Comparison of ENCODE assay signal across 26 mouse cellular contexts in the genomic region with DNA sequence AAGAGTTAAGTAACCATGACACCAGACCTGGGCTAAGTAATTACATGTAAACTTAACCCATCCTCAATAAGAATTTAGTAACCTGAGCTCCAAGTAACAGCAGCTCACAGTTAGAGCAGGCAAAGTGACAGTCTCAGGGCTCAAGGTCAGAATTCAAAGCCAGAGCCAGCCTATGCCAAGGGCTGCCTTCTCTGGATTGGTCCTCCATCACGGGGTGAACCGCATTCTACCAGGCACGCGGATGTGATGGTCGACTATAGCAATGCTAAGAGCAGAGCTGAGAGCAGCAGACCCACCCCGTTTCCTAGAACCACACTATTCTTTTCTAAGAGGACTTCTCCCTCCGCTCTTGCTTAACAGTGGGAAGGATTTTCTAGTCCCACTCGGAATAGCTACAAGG. TPM values are rescaled to one million over a fixed set of nuclear protein-coding genes. Genes with fewer than 3 reads are reported as not detected.
A peak's percentile ranks its signal among the peaks of the same experiment; 100 is the strongest.
DNase-seq lines count a peak whose midpoint lies in the region; ATAC-seq and TF ChIP-seq lines count a peak whose summit lies in the region.
"Had no signal": no experiment of that assay in that cellular context is flagged by ENCODE, and none has a peak within 500 bp of the region (broad histone marks: within the 10 kb centered on the region; RNA-seq: fewer than 3 reads in every experiment).

No protein-coding gene starts in this region.

- no peak for TF ChIP-seq EP300 in liver, postnatal 0 days (IDR thresholded peaks at IDR 0.05; ENCODE audit: low read depth)

- no peak for DNase-seq in frontal cortex, postnatal 36 days (ENCODE audit: low spot score in 2 of 2)
- no peak for DNase-seq in kidney, adult 8-10 months
- DNase-seq in liver, embryonic 13.5 days, result no peak
- DNase-seq in liver, postnatal 0 days, result no peak
- DNase-seq in urinary bladder, postnatal 4 days (ENCODE audit: low spot score in 2 of 2), result no peak
- DNase-seq: adrenal gland, adult 8-10 months; cerebellum, adult 2 months; cerebellum, postnatal 14 days; heart, postnatal 14 days; kidney, adult 11 months; kidney, postnatal 4 days; layer of hippocampus, postnatal 36 days; liver; right cerebral cortex, postnatal 25 days; spleen, adult 18-20 months; thymus, postnatal 14 days had no signal

- H3K4me1 ChIP-seq in kidney, embryonic 14.5 days (ENCODE audit: control insufficient read depth, insufficient read depth, low read length), result no peaks in the 10 kb centered on the region
- H3K4me1 ChIP-seq in liver, embryonic 13.5 days (replicated peaks), result peaks cover 39% of the 10 kb centered on the region
- H3K4me1 ChIP-seq in liver, postnatal 0 days (ENCODE audit: insufficient read depth), result no peaks in the 10 kb centered on the region
- H3K4me1 ChIP-seq: lung, embryonic 15.5 days had no signal

- ATAC-seq in frontal cortex, adult (ENCODE audit: low TSS enrichment), result peak; percentile 14; the same call in 1 of the 2 replicates
- ATAC-seq in kidney, embryonic 14.5 days (ENCODE audit: low FRiP score, low TSS enrichment), result 0 out of 2 replicates have a peak, but pooled peaks have one; percentile 64
- no peak for ATAC-seq in liver, embryonic 13.5 days (ENCODE audit: low read depth)
- ATAC-seq in liver, postnatal 0 days, result no peak
- ATAC-seq: forebrain, embryonic 13.5 days; inflammation-experienced regulatory T-cells, adult 6 months; midbrain, embryonic 15.5 days had no signal

- H3K4me2 ChIP-seq in kidney, embryonic 14.5 days (replicated peaks; ENCODE audit: low read depth, low read length), result no peak overlapping the region
- no peak overlapping the region for H3K4me2 ChIP-seq in liver, embryonic 13.5 days
- H3K4me2 ChIP-seq in liver, postnatal 0 days (ENCODE audit: low read depth, low read length), result no peak overlapping the region
- H3K4me2 ChIP-seq: forebrain, embryonic 13.5 days; hindbrain, embryonic 15.5 days; lung, embryonic 15.5 days; midbrain, embryonic 15.5 days had no signal

- peaks cover 3% of the 10 kb centered on the region; the same call in 1 of the 2 replicates for H3K36me3 ChIP-seq in kidney, embryonic 14.5 days (ENCODE audit: control insufficient read depth, insufficient read depth, low read length)
- H3K36me3 ChIP-seq in liver, embryonic 13.5 days, result peaks cover 47% of the 10 kb centered on the region
- peaks cover 16% of the 10 kb centered on the region for H3K36me3 ChIP-seq in liver, postnatal 0 days (replicated peaks; ENCODE audit: insufficient read depth, low read length)
- H3K36me3 ChIP-seq: lung, embryonic 15.5 days had no signal

- no peak overlapping the region for H3K27ac ChIP-seq in kidney, embryonic 14.5 days (ENCODE audit: low read depth, low read length)
- peak overlapping the region; percentile 47; the same call in 1 of the 2 replicates for H3K27ac ChIP-seq in liver, embryonic 13.5 days
- no peak overlapping the region for H3K27ac ChIP-seq in liver, postnatal 0 days (ENCODE audit: low read depth)
- H3K27ac ChIP-seq: forebrain, embryonic 13.5 days; hindbrain, embryonic 10.5 days; hindbrain, embryonic 15.5 days; liver, embryonic 15.5 days; lung, embryonic 15.5 days; midbrain, embryonic 10.5 days; midbrain, embryonic 15.5 days had no signal

- H3K4me3 ChIP-seq in kidney, embryonic 14.5 days (ENCODE audit: low read length), result no peak overlapping the region
- H3K4me3 ChIP-seq in liver, embryonic 13.5 days (replicated peaks), result no peak overlapping the region
- no peak overlapping the region for H3K4me3 ChIP-seq in liver, postnatal 0 days (ENCODE audit: low read depth, low read length)
- H3K4me3 ChIP-seq: forebrain, embryonic 13.5 days; hindbrain, embryonic 10.5 days; hindbrain, embryonic 15.5 days; liver, embryonic 15.5 days; lung, embryonic 15.5 days; midbrain, embryonic 10.5 days; midbrain, embryonic 15.5 days had no signal

- H3K9ac ChIP-seq in kidney, embryonic 14.5 days (ENCODE audit: low read depth, low read length), result no peak overlapping the region
- no peak overlapping the region for H3K9ac ChIP-seq in liver, embryonic 13.5 days
- H3K9ac ChIP-seq in liver, postnatal 0 days (replicated peaks), result no peak overlapping the region
- H3K9ac ChIP-seq: forebrain, embryonic 13.5 days; hindbrain, embryonic 15.5 days; liver, embryonic 15.5 days; lung, embryonic 15.5 days; midbrain, embryonic 15.5 days had no signal

- WGBS in kidney, embryonic 14.5 days, result 79% methylated on average over 8 of the region's 8 CpGs
- 84% methylated on average over 8 of the region's 8 CpGs for WGBS in liver, embryonic 13.5 days (ENCODE audit: insufficient replicate concordance)
- 94% methylated on average over 8 of the region's 8 CpGs for WGBS in liver, postnatal 0 days (ENCODE audit: insufficient replicate concordance)

- no peaks in the 10 kb centered on the region for H3K9me3 ChIP-seq in kidney, embryonic 14.5 days (ENCODE audit: control insufficient read depth, low read length)
- no peaks in the 10 kb centered on the region for H3K9me3 ChIP-seq in liver, embryonic 13.5 days (replicated peaks)
- no peaks in the 10 kb centered on the region for H3K9me3 ChIP-seq in liver, postnatal 0 days (ENCODE audit: low read length)
- H3K9me3 ChIP-seq: forebrain, embryonic 13.5 days; hindbrain, embryonic 10.5 days; hindbrain, embryonic 15.5 days; liver, embryonic 15.5 days; lung, embryonic 15.5 days; midbrain, embryonic 10.5 days; midbrain, embryonic 15.5 days had no signal

- H3K27me3 ChIP-seq in kidney, embryonic 14.5 days (ENCODE audit: control insufficient read depth, insufficient read depth, low read length), result no peaks in the 10 kb centered on the region
- no peaks in the 10 kb centered on the region for H3K27me3 ChIP-seq in liver, embryonic 13.5 days
- no peaks in the 10 kb centered on the region for H3K27me3 ChIP-seq in liver, postnatal 0 days (ENCODE audit: insufficient read depth, low read length)
- H3K27me3 ChIP-seq: forebrain, embryonic 13.5 days; hindbrain, embryonic 15.5 days; liver, embryonic 15.5 days; lung, embryonic 15.5 days; midbrain, embryonic 15.5 days had no signal

- TF ChIP-seq CTCF in liver, postnatal 0 days (IDR thresholded peaks at IDR 0.05; ENCODE audit: low read depth), result no peak

RNA-seq across cellular contexts. Expression of gene D1Ertd622e, which starts 27.8 kb away (rescaled TPM):
- 15.4 and 22.5 TPM in 2 replicates for polyA plus RNA-seq in kidney, embryonic 14.5 days (2014; fragmentation: Nextera tagmentation; extraction: Ambion mirVana)
- polyA plus RNA-seq in liver, embryonic 13.5 days (2015; fragmentation: Nextera tagmentation; extraction: Ambion mirVana), result 40.9 and 51.1 TPM in 2 replicates
- polyA plus RNA-seq in liver, postnatal 0 days (2015; fragmentation: Nextera tagmentation; extraction: Ambion mirVana), result 21.2 and 23.8 TPM in 2 replicates

Comparison
In these comparisons a context has a peak if more than half of its experiments do, and no peak if none do; other contexts are left out.
1. ATAC-seq: peak in frontal cortex, adult (single experiment) and kidney, embryonic 14.5 days (single experiment); none in liver, embryonic 13.5 days (single experiment) and liver, postnatal 0 days (single experiment).